In genomic region chr11:97609743-97610142, GRCm38 (mm10) we compare ENCODE assay signal across 24 mouse cellular contexts. TPM values are rescaled to one million over a fixed set of nuclear protein-coding genes. Genes with fewer than 3 reads are reported as not detected.
A peak's percentile ranks its signal among the peaks of the same experiment; 100 is the strongest.
DNase-seq lines count a peak whose midpoint lies in the region; ATAC-seq and TF ChIP-seq lines count a peak whose summit lies in the region.
"Had no signal": no experiment of that assay in that cellular context is flagged by ENCODE, and none has a peak within 500 bp of the region (broad histone marks: within the 10 kb centered on the region; RNA-seq: fewer than 3 reads in every experiment).

No protein-coding gene starts in this region.

- no peak for DNase-seq in cerebellum, adult 2 months
- DNase-seq in cerebellum, adult 9-11 months = no peak
- peak; percentile 89 for DNase-seq in right cerebral cortex, adult 18-20 months
- DNase-seq in right cerebral cortex, postnatal 4 days = no peak
- DNase-seq in left cerebral cortex, postnatal 25 days (ENCODE audit: low spot score in 2 of 2) = peak; percentile 71 to 97
- peak; percentile 81 for DNase-seq in telencephalon, adult 2 months (ENCODE audit: low read depth, low spot score)
- DNase-seq in heart, adult 18-20 months = no peak
- DNase-seq in hindbrain, postnatal 0 days (ENCODE audit: low spot score) = no peak
- DNase-seq: adrenal gland, adult 2 months; cerebellum, postnatal 14 days; embryo, embryonic 11 days; gastrocnemius, postnatal 10 days; heart, adult 11 months; kidney, adult 2 months; kidney, postnatal 10 days; liver, postnatal 0 days; lung, postnatal 10 days had no signal

- no peak for TF ChIP-seq CTCF in cerebellum, adult 2 months (IDR thresholded peaks at IDR 0.05; ENCODE audit: borderline replicate concordance, insufficient read depth, low read depth, low read length)
- TF ChIP-seq CTCF in hindbrain, postnatal 0 days (IDR thresholded peaks at IDR 0.05; ENCODE audit: low read depth) = no peak

- H3K9ac ChIP-seq in hindbrain, postnatal 0 days (replicated peaks; ENCODE audit: low read length) = no peak overlapping the region
- H3K9ac ChIP-seq: heart, embryonic 15.5 days; limb, embryonic 15.5 days; liver, postnatal 0 days; midbrain, embryonic 13.5 days; neural tube, embryonic 12.5 days had no signal

- no peaks in the 10 kb centered on the region for H3K9me3 ChIP-seq in hindbrain, postnatal 0 days (ENCODE audit: low read length)
- H3K9me3 ChIP-seq: heart, embryonic 15.5 days; limb, embryonic 15.5 days; midbrain, embryonic 13.5 days; neural tube, embryonic 12.5 days had no signal

- no peak for TF ChIP-seq POLR2A in cerebellum, adult 2 months (IDR thresholded peaks at IDR 0.05; ENCODE audit: borderline replicate concordance, insufficient read depth, low read length)

- H3K27me3 ChIP-seq in cerebellum, adult 2 months (ENCODE audit: control insufficient read depth, insufficient read depth, low read length) = no peaks in the 10 kb centered on the region
- H3K27me3 ChIP-seq in hindbrain, postnatal 0 days (ENCODE audit: insufficient read depth, low read length) = no peaks in the 10 kb centered on the region
- H3K27me3 ChIP-seq: midbrain, embryonic 13.5 days had no signal

- H3K4me1 ChIP-seq in cerebellum, adult 2 months (ENCODE audit: control insufficient read depth, insufficient read depth, low read length) = peaks cover 3% of the 10 kb centered on the region
- H3K4me1 ChIP-seq in hindbrain, postnatal 0 days (ENCODE audit: insufficient read depth, low read length) = no peaks in the 10 kb centered on the region
- H3K4me1 ChIP-seq: heart, embryonic 15.5 days; limb, embryonic 15.5 days; midbrain, embryonic 13.5 days; neural tube, embryonic 12.5 days had no signal

- WGBS in cerebellum, adult 2 months = 88% methylated on average over 13 of the region's 13 CpGs
- 88% methylated on average over 13 of the region's 13 CpGs for WGBS in hindbrain, postnatal 0 days

- H3K4me3 ChIP-seq in cerebellum, adult 2 months (replicated peaks; ENCODE audit: insufficient read depth, low read depth, low read length) = no peak overlapping the region
- H3K4me3 ChIP-seq in hindbrain, postnatal 0 days (ENCODE audit: low read length) = no peak overlapping the region
- H3K4me3 ChIP-seq: heart, embryonic 15.5 days; limb, embryonic 15.5 days; midbrain, embryonic 13.5 days; neural tube, embryonic 12.5 days had no signal

- H3K27ac ChIP-seq in cerebellum, adult 2 months (ENCODE audit: insufficient read depth, low read length) = peak overlapping the region; percentile 65; the same call in 1 of the 2 replicates
- H3K27ac ChIP-seq in hindbrain, postnatal 0 days = no peak overlapping the region
- H3K27ac ChIP-seq: heart, embryonic 15.5 days; limb, embryonic 15.5 days; midbrain, embryonic 13.5 days; neural tube, embryonic 12.5 days had no signal

- H3K4me2 ChIP-seq in hindbrain, postnatal 0 days (ENCODE audit: low read depth, low read length) = no peak overlapping the region
- H3K4me2 ChIP-seq: heart, embryonic 15.5 days; limb, embryonic 15.5 days; midbrain, embryonic 13.5 days; neural tube, embryonic 12.5 days had no signal

- H3K36me3 ChIP-seq in hindbrain, postnatal 0 days (ENCODE audit: insufficient read depth, low read length) = no peaks in the 10 kb centered on the region
- H3K36me3 ChIP-seq: heart, embryonic 15.5 days; limb, embryonic 15.5 days; midbrain, embryonic 13.5 days; neural tube, embryonic 12.5 days had no signal

- intact Hi-C loops in left cerebral cortex, postnatal 25 days (cut with DNase I) = loop anchor here (1.0 kb wide), 1 partner anchor 19 kb away; no protein-coding TSS in a partner anchor

- ATAC-seq in hindbrain, postnatal 0 days = no peak
- ATAC-seq: forebrain, embryonic 16.5 days; liver, postnatal 0 days; midbrain, embryonic 13.5 days had no signal

RNA-seq across cellular contexts. Expression of gene Epop, which starts 19.8 kb away (rescaled TPM):
- polyA plus RNA-seq in cerebellum, adult 2 months (2012; rRNA removed) = 4.1 and 5.4 TPM in 2 replicates
- total RNA-seq in left cerebral cortex, postnatal 25 days (2021) = 10 to 100 TPM; 77.4 to 92.2 TPM
- total RNA-seq in heart, adult 18-20 months (2021) = 1 to 10 TPM in 1 of 2 experiments, under 1 TPM in 1; 0.84 to 1.1 TPM
- total RNA-seq in hindbrain, postnatal 0 days (2014; rRNA removed) = 11.0 and 12.0 TPM in 2 replicates
- polyA plus RNA-seq in hindbrain, postnatal 0 days (2015; fragmentation: Nextera tagmentation; extraction: Ambion mirVana) = 2.3 and 2.4 TPM in 2 replicates

RNA-seq across cellular contexts. Expression of gene Srcin1, which starts 33.8 kb away (rescaled TPM):
- 127 and 142 TPM in 2 replicates for polyA plus RNA-seq in cerebellum, adult 2 months (2012; rRNA removed)
- 100 to 1,000 TPM; 323 to 339 TPM for total RNA-seq in left cerebral cortex, postnatal 25 days (2021)
- total RNA-seq in heart, adult 18-20 months (2021) = under 1 TPM; 0.18 to 0.25 TPM
- total RNA-seq in hindbrain, postnatal 0 days (2014; rRNA removed) = 104 and 141 TPM in 2 replicates
- polyA plus RNA-seq in hindbrain, postnatal 0 days (2015; fragmentation: Nextera tagmentation; extraction: Ambion mirVana) = 14.3 and 14.7 TPM in 2 replicates
- total RNA-seq: hematopoietic stem cell, adult 5-6 weeks; megakaryocyte, adult 5-6 weeks had no signal

RNA-seq across cellular contexts. Expression of gene Mllt6, which starts 53.5 kb away (rescaled TPM):
- polyA plus RNA-seq in cerebellum, adult 2 months (2012; rRNA removed) = 68.4 and 69.3 TPM in 2 replicates
- total RNA-seq in left cerebral cortex, postnatal 25 days (2021) = 100 to 1,000 TPM; 105 to 121 TPM
- total RNA-seq in heart, adult 18-20 months (2021) = 10 to 100 TPM; 59.5 to 60.0 TPM
- 43.9 and 60.8 TPM in 2 replicates for total RNA-seq in hindbrain, postnatal 0 days (2014; rRNA removed)
- 1.5 and 1.7 TPM in 2 replicates for polyA plus RNA-seq in hindbrain, postnatal 0 days (2015; fragmentation: Nextera tagmentation; extraction: Ambion mirVana)

Comparison
In these comparisons a context has a peak if more than half of its experiments do, and no peak if none do; other contexts are left out.
1. DNase-seq: peak in right cerebral cortex, adult 18-20 months (single experiment), left cerebral cortex, postnatal 25 days (2 of 2) and telencephalon, adult 2 months (single experiment); none in cerebellum, adult 2 months (0 of 2), cerebellum, adult 9-11 months (single experiment), right cerebral cortex, postnatal 4 days (single experiment), heart, adult 18-20 months (0 of 2) and hindbrain, postnatal 0 days (single experiment).
2. RNA of gene Srcin1, which starts 33.8 kb away (total RNA-seq): 323 to 339 TPM in left cerebral cortex, postnatal 25 days and 104 to 141 TPM in hindbrain, postnatal 0 days; 0.18 to 0.25 TPM in heart, adult 18-20 months; every median in the first group is over 10 times any median in the second.